Mouse (Mus musculus): ENCODE data around the gene Aldh18a1. TPM values are rescaled to one million over a fixed set of nuclear protein-coding genes. Genes with fewer than 3 reads are reported as not detected.

The Aldh18a1 gene
- 29.3 and 51.6 TPM in 2 replicates for polyA plus RNA-seq (2014; fragmentation: Nextera tagmentation; extraction: Ambion mirVana)

- H3K4me2 ChIP-seq (replicated peaks; ENCODE audit: low read depth, low read length): peak within 1 kb of the TSS; percentile 79
- peak within 1 kb of the TSS; percentile 83 for H3K4me3 ChIP-seq (ENCODE audit: low read length)
- peak within 1 kb of the TSS; percentile 37; the same call in 1 of the 2 replicates for H3K27ac ChIP-seq (ENCODE audit: low read depth, low read length)
- H3K36me3 ChIP-seq (ENCODE audit: control insufficient read depth, insufficient read depth, low read length): peaks cover 7% of the 10 kb centered on the region
- ATAC-seq (ENCODE audit: low FRiP score, low TSS enrichment): peak; percentile 94
- peaks cover 4% of the 10 kb centered on the region; the same call in 1 of the 2 replicates for H3K4me1 ChIP-seq (ENCODE audit: control insufficient read depth, insufficient read depth, low read length)
- H3K9me3 ChIP-seq (ENCODE audit: control insufficient read depth, low read length): no peaks in the 10 kb centered on the region
- H3K27me3 ChIP-seq (ENCODE audit: control insufficient read depth, insufficient read depth, low read length): no peaks in the 10 kb centered on the region
- WGBS: under 1% methylated on average over 33 of the region's 34 CpGs
- peak within 1 kb of the TSS; percentile 73 for H3K9ac ChIP-seq (ENCODE audit: low read depth, low read length)
Measured at GRCm38 (mm10) chr19:40588293-40588654, at the start of gene Aldh18a1. Aldh18a1 (minus strand) TSS chr19:40588463.

- ATAC-seq (ENCODE audit: low FRiP score, low TSS enrichment): no peak
- Histone ChIP-seq H3K36me3 (ENCODE audit: control insufficient read depth, insufficient read depth, low read length) (no peaks in the 10 kb centered on the region), H3K9me3 (ENCODE audit: control insufficient read depth, low read length) (0 out of 2 replicates have a peak, but pooled peaks cover 2% of the 10 kb centered on the region), H3K27me3 (ENCODE audit: control insufficient read depth, insufficient read depth, low read length) (no peaks in the 10 kb centered on the region), H3K4me2 (replicated peaks; ENCODE audit: low read depth, low read length) (no peak overlapping the region), H3K4me3 (ENCODE audit: low read length) (no peak overlapping the region), H3K27ac (ENCODE audit: low read depth, low read length) (no peak overlapping the region), H3K9ac (ENCODE audit: low read depth, low read length) (no peak overlapping the region), H3K4me1 (ENCODE audit: control insufficient read depth, insufficient read depth, low read length) (no peaks in the 10 kb centered on the region)
- 87% methylated on average over 7 of the region's 7 CpGs for WGBS
Measured at GRCm38 (mm10) chr19:40637601-40638000, 49.3 kb upstream of the Aldh18a1 start.

- H3K4me1 ChIP-seq (ENCODE audit: control insufficient read depth, insufficient read depth, low read length): no peaks in the 10 kb centered on the region
- H3K9ac ChIP-seq (ENCODE audit: low read depth, low read length): no peak overlapping the region
- H3K27ac ChIP-seq (ENCODE audit: low read depth, low read length): no peak overlapping the region; the same call in 1 of the 2 replicates
- H3K4me3 ChIP-seq (ENCODE audit: low read length): no peak overlapping the region
- 0 out of 2 replicates have a peak, but pooled peaks cover 2% of the 10 kb centered on the region for H3K9me3 ChIP-seq (ENCODE audit: control insufficient read depth, low read length)
- WGBS: 53% methylated on average over 4 of the region's 4 CpGs
- no peak for ATAC-seq (ENCODE audit: low FRiP score, low TSS enrichment)
- no peak overlapping the region for H3K4me2 ChIP-seq (replicated peaks; ENCODE audit: low read depth, low read length)
- H3K27me3 ChIP-seq (ENCODE audit: control insufficient read depth, insufficient read depth, low read length): no peaks in the 10 kb centered on the region
- no peaks in the 10 kb centered on the region for H3K36me3 ChIP-seq (ENCODE audit: control insufficient read depth, insufficient read depth, low read length)
Measured at GRCm38 (mm10) chr19:40637091-40637490, 48.8 kb upstream of the Aldh18a1 start.

GRCm38 (mm10) chr19:40633144-40633543, 44.9 kb upstream of the Aldh18a1 start:
- WGBS: 71% methylated on average over 1 of the region's 1 CpGs
- Histone ChIP-seq H3K4me3 (ENCODE audit: low read length) (no peak overlapping the region), H3K36me3 (ENCODE audit: control insufficient read depth, insufficient read depth, low read length) (no peaks in the 10 kb centered on the region), H3K27ac (ENCODE audit: low read depth, low read length) (no peak overlapping the region), H3K27me3 (ENCODE audit: control insufficient read depth, insufficient read depth, low read length) (no peaks in the 10 kb centered on the region), H3K4me1 (ENCODE audit: control insufficient read depth, insufficient read depth, low read length) (no peaks in the 10 kb centered on the region), H3K9me3 (ENCODE audit: control insufficient read depth, low read length) (0 out of 2 replicates have a peak, but pooled peaks cover 2% of the 10 kb centered on the region), H3K4me2 (replicated peaks; ENCODE audit: low read depth, low read length) (no peak overlapping the region), H3K9ac (ENCODE audit: low read depth, low read length) (no peak overlapping the region)
- ATAC-seq (ENCODE audit: low FRiP score, low TSS enrichment): no peak

- Histone ChIP-seq H3K4me1 (ENCODE audit: control insufficient read depth, insufficient read depth, low read length) (no peaks in the 10 kb centered on the region), H3K27ac (ENCODE audit: low read depth, low read length) (no peak overlapping the region), H3K4me3 (ENCODE audit: low read length) (no peak overlapping the region), H3K27me3 (ENCODE audit: control insufficient read depth, insufficient read depth, low read length) (no peaks in the 10 kb centered on the region), H3K36me3 (ENCODE audit: control insufficient read depth, insufficient read depth, low read length) (no peaks in the 10 kb centered on the region), H3K4me2 (replicated peaks; ENCODE audit: low read depth, low read length) (no peak overlapping the region), H3K9me3 (ENCODE audit: control insufficient read depth, low read length) (0 out of 2 replicates have a peak, but pooled peaks cover 2% of the 10 kb centered on the region), H3K9ac (ENCODE audit: low read depth, low read length) (no peak overlapping the region)
- ATAC-seq (ENCODE audit: low FRiP score, low TSS enrichment): no peak
- 72% methylated on average over 5 of the region's 5 CpGs for WGBS
Measured at GRCm38 (mm10) chr19:40632668-40633067, 44.4 kb upstream of the Aldh18a1 start.

GRCm38 (mm10) chr19:40632193-40632592, 43.9 kb upstream of the Aldh18a1 start:
- H3K4me2 ChIP-seq (replicated peaks; ENCODE audit: low read depth, low read length): no peak overlapping the region
- no peak overlapping the region for H3K27ac ChIP-seq (ENCODE audit: low read depth, low read length)
- 75% methylated on average over 3 of the region's 3 CpGs for WGBS
- H3K36me3 ChIP-seq (ENCODE audit: control insufficient read depth, insufficient read depth, low read length): no peaks in the 10 kb centered on the region
- no peaks in the 10 kb centered on the region for H3K27me3 ChIP-seq (ENCODE audit: control insufficient read depth, insufficient read depth, low read length)
- H3K4me1 ChIP-seq (ENCODE audit: control insufficient read depth, insufficient read depth, low read length): no peaks in the 10 kb centered on the region
- H3K4me3 ChIP-seq (ENCODE audit: low read length): no peak overlapping the region
- H3K9me3 ChIP-seq (ENCODE audit: control insufficient read depth, low read length): 0 out of 2 replicates have a peak, but pooled peaks cover 2% of the 10 kb centered on the region
- no peak for ATAC-seq (ENCODE audit: low FRiP score, low TSS enrichment)
- no peak overlapping the region for H3K9ac ChIP-seq (ENCODE audit: low read depth, low read length)

- Histone ChIP-seq H3K4me3 (ENCODE audit: low read length) (no peak overlapping the region), H3K9me3 (ENCODE audit: control insufficient read depth, low read length) (0 out of 2 replicates have a peak, but pooled peaks cover 2% of the 10 kb centered on the region), H3K4me2 (replicated peaks; ENCODE audit: low read depth, low read length) (no peak overlapping the region), H3K9ac (ENCODE audit: low read depth, low read length) (no peak overlapping the region), H3K27me3 (ENCODE audit: control insufficient read depth, insufficient read depth, low read length) (no peaks in the 10 kb centered on the region), H3K27ac (ENCODE audit: low read depth, low read length) (no peak overlapping the region), H3K36me3 (ENCODE audit: control insufficient read depth, insufficient read depth, low read length) (no peaks in the 10 kb centered on the region), H3K4me1 (ENCODE audit: control insufficient read depth, insufficient read depth, low read length) (no peaks in the 10 kb centered on the region)
- 79% methylated on average over 7 of the region's 7 CpGs for WGBS
- ATAC-seq (ENCODE audit: low FRiP score, low TSS enrichment): no peak
Measured at GRCm38 (mm10) chr19:40630606-40631005, 42.3 kb upstream of the Aldh18a1 start.

GRCm38 (mm10) chr19:40630096-40630495, 41.8 kb upstream of the Aldh18a1 start:
- 83% methylated on average over 3 of the region's 3 CpGs for WGBS
- Histone ChIP-seq H3K36me3 (ENCODE audit: control insufficient read depth, insufficient read depth, low read length) (no peaks in the 10 kb centered on the region), H3K4me3 (ENCODE audit: low read length) (no peak overlapping the region), H3K27me3 (ENCODE audit: control insufficient read depth, insufficient read depth, low read length) (no peaks in the 10 kb centered on the region), H3K4me2 (replicated peaks; ENCODE audit: low read depth, low read length) (no peak overlapping the region), H3K4me1 (ENCODE audit: control insufficient read depth, insufficient read depth, low read length) (no peaks in the 10 kb centered on the region), H3K9me3 (ENCODE audit: control insufficient read depth, low read length) (0 out of 2 replicates have a peak, but pooled peaks cover under 1% of the 10 kb centered on the region), H3K27ac (ENCODE audit: low read depth, low read length) (no peak overlapping the region), H3K9ac (ENCODE audit: low read depth, low read length) (no peak overlapping the region)
- ATAC-seq (ENCODE audit: low FRiP score, low TSS enrichment): no peak

- Histone ChIP-seq H3K4me2 (replicated peaks; ENCODE audit: low read depth, low read length) (no peak overlapping the region), H3K36me3 (ENCODE audit: control insufficient read depth, insufficient read depth, low read length) (no peaks in the 10 kb centered on the region), H3K27me3 (ENCODE audit: control insufficient read depth, insufficient read depth, low read length) (no peaks in the 10 kb centered on the region), H3K27ac (ENCODE audit: low read depth, low read length) (no peak overlapping the region), H3K4me3 (ENCODE audit: low read length) (no peak overlapping the region), H3K9me3 (ENCODE audit: control insufficient read depth, low read length) (no peaks in the 10 kb centered on the region), H3K4me1 (ENCODE audit: control insufficient read depth, insufficient read depth, low read length) (no peaks in the 10 kb centered on the region), H3K9ac (ENCODE audit: low read depth, low read length) (no peak overlapping the region)
- no peak for ATAC-seq (ENCODE audit: low FRiP score, low TSS enrichment)
Measured at GRCm38 (mm10) chr19:40628950-40629349, 40.7 kb upstream of the Aldh18a1 start.

Measured in kidney, embryonic 14.5 days (tissue).